Mouse (Mus musculus) layer of hippocampus, postnatal 36 days (tissue): ENCODE data around the gene Kctd13. TPM values are rescaled to one million over a fixed set of nuclear protein-coding genes. Genes with fewer than 3 reads are reported as not detected.

Experiments used
- DNase-seq, 2 experiments: peaks; one replicate each; pipeline ENCODE4 v3.0.0; 2022
- total RNA-seq, 2 experiments: library from RNA; stranded (reverse); gene quantifications; 2 replicates each; pipeline ENCODE4 v1.2.3; 2021

Gene Kctd13
- total RNA-seq, 2 experiments from 2014 or later: 161 to 171 TPM

DNA sequence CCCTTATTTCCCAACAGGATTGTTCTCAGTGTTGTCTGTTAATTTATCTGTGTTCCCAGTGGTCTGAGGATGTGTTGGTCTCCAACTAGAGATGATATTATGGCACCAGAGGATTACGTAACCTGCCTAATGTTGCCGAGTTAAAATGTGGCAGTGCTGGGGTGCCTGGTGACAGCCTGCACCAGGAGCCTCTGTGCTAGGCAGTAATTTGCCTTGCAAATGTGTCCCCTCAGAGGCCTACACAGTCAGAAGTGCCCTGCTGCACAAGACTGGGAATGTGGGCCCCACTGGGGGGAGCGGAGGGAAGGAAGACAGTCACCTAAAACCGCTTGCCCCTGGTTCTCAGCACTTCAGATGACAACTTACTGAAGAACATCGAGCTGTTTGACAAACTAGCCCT is 13.1 kb downstream of the Kctd13 start:
- DNase-seq: no peak

DNA sequence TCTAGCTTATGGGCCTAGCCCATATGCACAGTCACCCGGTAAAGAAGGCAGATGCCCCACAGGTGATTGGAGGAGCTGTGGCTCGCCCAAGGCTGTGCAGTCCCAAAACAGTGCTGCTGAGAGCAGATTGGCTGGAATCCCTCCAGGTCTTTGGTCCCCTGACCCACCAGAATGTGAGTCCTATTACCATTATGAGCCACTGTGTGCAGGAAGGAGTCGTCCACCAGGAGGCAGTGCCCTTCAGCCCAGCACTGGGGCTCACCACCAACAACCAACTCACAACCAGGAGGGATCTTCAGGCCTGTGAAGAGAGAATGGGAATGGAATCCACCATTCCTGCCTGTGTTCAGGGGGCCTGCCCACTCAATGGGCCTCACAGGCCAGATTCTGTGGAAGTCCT is 17.9 kb downstream of the Kctd13 start:
- no peak for DNase-seq

DNA sequence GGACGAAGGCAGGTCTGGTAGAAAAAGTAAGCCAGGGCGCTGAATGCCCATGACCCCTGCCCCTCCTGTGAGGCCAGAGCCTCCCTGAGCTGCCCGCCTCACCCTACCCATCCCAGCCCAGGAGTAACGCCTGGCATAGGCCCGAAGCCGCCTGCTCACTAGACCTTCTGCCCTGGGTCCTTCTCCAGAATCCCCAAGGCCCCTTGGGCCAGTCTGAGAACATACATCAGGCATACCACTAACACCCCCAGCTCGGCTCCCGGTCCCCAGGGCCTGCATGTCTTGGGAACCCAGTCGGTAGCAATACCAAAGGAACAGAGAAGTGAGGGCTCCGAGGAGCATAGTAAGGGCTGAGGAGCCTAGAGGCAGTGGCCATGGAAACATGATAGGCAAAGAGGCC is 19.9 kb downstream of the Kctd13 start:
- no peak for DNase-seq

DNA sequence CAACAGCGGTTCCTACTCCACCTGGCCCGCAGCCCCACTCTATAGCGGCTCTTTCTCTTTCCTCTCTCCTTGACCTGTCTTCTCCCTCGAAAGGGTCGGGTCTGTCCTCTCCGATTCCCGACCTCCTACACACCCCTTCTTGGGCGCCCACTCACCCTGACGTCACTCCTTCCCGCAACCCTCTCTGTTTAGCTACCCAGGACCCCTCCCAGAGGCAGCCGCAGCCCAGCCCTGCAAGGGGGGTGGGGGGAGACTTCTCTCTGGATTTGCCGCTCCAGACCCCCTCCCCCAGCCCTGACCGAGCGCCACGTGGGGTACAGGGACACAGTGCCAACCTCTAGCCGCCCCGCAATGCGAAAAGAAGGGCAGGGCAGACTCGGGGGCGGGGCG is 20.7 kb downstream of the Kctd13 start, which contains the start of gene Asphd1:
Asphd1 (minus strand) TSS at position 180 of the 390 bp plus-strand sequence.
- DNase-seq: peak; percentile 65 to 72

DNA sequence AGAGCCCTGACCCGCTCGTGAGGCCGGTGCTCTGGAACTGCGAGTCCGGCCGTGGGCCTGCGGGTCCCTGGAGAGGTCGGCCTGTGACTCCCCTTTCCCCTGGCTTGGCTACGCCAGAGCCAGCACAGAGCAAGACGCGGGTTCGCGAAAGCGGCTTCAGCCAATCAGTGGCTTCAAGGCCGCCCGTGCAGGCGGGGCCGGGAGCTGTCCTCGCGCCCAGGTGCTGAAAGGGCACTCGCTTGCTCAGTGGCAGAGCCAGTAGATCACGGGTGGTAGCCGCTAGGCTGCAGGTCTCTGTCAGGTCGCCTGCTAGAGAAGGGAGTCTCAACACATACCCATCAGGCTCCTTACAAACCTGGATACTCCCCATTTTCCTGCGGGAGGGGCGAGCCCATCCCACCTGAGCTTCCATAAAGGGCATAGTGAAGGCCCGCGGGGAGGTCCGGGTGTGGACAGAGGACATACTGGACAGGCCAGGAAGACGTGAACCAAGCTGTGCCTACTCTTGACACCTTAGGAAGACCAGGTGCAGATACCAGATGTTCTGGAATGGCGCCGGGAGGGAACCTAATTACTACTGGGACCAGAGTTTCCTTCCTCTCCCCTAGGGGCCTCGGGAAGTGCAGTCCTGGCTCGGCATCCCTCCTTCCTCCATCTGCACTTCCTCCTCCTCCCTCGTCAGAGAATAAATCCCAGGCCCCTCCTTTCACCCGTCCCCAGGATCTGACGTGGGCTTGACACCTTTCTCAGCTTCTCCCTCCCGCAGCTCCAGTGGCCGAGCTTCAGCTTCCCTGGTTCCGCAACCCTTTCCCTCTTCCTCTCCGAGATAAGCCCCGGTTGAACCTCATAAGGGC is 21.3 kb downstream of the Kctd13 start, which contains the start of gene Sez6l2:
Sez6l2 (plus strand) TSS at position 771 of the 854 bp plus-strand sequence.
- peak; percentile 79 to 82 for DNase-seq

DNA sequence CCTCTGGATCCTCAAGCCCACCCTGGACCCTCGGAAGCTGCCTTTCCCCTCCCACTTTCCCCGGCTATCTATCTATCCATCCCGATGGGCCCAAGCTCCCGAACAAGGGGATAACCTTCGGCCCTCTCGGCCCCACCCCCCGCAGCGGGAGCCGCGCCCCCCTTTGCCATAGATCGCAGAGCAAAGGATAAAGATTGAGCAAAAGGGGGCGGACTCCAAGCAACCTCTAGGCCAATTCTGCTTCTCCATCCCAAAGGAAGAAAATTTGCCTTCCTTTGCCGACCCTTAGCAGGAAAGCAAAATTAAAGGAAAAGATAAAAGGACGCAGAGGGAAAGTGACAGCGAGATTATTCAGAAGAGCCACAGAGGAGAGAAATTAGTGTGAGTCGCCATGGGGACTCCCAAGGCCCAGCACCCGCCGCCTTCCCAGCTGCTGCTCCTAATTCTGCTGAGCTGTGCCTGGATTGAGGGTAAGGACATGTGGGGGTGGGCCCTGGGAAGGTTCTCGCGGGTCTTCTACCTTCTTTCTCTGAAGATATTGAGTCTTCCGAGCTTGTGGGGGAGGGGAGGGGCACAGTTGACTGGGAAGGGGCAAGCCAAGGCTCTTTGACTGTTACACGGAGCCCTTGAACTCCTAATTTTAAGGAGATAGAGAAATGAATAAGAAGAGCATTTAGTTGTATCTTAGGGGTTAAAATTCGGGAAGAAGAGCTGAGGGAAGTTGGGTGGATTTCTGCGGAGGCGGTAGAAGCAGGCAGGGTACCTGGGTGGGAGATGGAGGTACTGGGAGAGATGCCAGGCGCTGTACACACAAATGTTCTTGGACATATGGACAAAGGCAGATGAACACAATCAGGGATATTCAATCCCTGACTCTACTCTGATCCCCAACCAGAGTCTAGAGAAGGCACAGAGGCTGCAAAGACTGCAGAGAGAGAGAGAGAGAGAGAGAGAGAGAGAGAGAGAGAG is 22.3 kb downstream of the Kctd13 start:
- DNase-seq: peak in 1 of 2 experiments; percentile 60

DNA sequence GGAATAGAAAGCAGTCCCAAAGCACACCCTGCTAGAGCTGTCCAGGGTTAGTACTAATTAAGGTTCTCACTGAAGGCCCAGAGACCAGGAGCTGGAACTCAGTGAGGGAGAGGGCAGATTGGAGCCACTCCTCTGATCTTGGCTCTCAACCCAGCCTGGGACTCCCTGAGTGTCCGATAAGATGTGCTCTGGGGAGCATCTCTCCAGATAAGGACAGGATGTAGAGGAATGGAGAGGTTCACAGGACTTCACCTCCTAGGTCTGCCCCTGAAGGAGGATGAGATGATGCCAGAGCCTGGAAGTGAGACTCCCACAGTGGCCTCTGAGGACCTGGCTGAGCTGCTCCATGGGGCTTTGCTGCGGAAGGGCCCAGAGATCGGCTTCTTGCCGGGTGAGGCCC is 23.1 kb downstream of the Kctd13 start:
- no peak for DNase-seq

DNA sequence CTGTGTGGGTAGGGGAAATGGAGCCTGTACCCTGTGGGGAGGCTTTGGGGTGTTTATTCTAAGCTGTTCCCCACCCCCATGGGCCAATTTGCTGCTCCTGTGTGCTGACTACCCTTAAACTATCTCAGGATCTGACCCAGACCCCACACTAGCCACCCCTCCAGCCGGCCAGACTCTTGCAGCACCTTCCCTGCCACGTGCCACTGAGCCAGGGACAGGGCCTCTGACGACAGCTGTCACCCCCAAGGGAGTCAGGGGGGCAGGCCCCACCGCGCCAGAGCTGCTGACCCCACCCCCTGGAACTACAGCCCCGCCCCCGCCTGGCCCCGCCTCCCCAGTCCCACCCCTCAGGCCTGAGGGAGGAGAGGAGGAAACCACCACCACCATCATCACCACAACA is 24.0 kb downstream of the Kctd13 start:
- no peak for DNase-seq

DNA sequence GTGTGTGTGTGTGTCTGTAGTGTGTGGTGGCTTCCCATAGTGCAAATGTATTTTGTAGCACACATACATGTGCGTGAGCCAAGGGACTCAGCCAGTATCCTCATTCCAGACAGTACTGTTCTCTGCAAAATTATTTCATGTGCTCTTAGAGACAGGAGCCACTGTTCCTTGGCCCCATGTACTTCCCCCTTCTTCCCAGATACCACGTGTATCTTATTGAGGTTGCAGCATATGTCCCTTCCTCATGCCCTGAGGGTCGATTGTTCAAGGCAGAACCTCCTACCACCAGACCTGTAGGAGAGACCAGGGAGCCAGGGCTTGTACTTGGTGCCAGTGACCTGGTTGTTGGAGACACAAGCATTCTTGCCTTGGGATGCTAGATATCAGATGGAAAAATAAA is 26.4 kb downstream of the Kctd13 start:
- DNase-seq: no peak

DNA sequence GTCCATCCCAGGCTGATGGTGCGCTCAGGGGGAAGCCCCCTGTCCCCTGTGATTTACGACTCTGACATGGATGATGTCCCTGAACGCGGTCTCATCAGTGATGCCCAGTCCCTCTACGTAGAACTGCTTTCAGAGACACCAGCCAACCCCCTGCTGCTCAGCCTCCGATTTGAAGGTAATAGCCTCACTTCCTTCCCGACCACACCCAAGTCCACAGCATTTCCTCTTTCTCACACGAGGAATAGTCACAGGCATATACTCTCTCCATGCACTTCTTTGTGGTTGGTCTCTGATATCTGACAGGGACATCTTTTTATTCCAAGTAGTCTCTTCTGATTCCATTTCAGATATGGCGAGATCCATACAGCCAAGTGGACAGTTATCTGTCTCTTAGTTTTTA is 31.1 kb downstream of the Kctd13 start:
- no peak for DNase-seq

DNA sequence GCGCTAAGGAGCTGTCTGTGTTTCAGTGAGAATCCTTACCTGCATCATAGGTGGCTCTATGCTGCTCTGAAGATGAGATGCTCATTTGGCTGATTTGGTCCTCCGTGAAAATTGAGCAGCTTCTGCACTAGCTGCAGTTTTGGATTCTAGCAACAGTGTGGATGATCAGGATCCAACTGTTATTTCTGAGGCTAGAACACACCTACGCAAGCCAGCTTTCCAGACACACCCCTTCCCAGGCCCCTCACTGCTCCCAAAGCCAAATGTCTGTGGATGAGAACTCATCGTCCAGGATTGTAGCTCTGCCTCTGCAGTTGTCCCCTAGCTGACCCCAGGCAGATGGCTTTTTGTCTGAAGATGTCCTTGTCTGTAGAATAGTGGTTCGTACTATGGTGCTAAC is 32.4 kb downstream of the Kctd13 start:
- peak; percentile 51 to 56 for DNase-seq

DNA sequence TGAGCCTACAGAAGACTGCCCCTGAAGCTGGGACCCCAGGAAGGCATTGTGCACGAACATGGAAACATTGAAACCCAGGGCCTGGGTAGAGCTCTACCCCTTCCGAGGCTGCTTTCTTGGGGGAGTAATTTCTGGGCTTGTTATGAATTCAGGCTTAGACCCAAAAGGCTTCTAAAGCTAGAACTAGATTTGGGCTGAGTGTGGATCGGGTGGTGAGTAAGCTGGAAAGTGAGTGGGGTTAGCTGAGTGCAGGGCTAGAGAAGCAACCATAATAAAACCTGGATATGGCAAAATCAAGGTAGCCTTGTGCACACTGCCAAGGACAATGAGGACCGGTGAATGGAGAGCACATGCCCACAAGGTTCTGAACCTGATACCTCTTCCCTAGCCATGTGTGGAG is 33.3 kb downstream of the Kctd13 start:
- no peak for DNase-seq

DNA sequence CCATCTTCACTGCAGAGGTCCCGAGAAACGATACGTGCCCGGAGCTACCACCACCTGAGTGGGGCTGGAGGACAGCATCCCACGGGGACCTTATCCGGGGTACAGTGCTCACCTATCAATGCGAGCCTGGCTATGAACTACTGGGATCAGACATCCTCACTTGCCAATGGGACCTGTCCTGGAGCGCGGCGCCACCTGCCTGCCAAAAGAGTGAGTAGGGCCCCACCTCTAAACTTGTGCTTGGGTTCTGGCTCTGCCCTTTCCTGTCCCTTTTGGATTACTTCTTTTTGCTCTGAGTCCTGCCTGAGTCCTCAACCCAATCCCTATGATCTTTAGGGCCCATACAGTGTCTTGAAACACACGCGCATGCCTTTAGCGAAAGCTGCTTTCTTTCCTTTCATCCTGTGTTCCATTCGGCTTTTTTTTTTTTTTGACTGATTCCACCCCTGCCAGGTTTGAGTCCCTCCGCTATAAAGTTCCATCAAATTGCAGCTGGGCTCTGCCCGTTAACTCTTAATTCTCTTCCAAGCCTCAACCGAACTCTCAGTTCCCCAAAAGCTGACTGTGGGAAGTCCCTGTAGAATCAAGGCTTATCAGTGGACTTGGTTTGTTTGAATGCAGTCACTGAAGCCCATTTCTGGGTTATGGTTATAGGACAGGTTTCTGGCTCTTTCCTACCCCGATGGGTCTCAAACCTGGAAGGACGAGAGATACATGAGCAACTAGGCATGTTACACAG is 35.0 kb downstream of the Kctd13 start:
- DNase-seq: no peak

DNA sequence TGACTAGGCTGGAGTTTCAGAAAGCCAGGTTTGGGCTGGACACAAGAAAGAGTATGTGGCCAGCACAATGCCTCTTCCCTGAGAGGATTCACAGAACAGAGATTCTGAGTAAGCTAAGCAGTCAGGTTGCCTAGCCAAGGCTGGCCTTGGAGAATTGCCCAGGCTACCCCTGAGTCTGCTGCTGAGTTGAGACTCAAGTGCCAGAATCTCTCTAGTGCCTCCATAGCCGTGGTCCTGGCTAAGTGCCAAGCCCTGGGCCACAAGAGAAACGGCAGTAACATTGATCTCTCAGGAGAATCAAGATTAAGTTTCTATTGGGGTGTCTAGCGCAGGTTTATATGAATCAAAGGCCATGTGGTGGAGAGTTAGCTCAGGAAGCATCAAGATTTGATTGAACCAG is 36.9 kb downstream of the Kctd13 start:
- DNase-seq: no peak

DNA sequence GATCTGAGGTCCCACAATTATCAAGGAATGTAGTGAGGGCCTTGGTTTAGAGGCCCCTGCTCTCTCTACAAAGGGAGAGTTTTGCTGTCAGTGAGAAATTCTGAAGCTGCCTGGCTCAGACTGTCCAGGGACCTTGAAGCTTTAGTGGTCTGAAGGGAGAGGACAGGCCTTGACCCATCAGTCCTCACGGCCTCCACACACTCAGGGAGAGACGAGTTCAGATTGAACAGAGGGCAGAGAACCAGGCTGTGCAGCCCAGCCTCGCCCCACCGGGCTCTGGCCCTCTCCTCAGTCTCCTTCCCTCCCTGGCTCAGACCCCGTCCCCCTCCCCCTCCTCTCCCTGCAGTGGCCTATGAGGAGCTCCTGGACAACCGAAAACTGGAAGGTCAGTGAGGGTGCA is 38.7 kb downstream of the Kctd13 start:
- no peak for DNase-seq

DNA sequence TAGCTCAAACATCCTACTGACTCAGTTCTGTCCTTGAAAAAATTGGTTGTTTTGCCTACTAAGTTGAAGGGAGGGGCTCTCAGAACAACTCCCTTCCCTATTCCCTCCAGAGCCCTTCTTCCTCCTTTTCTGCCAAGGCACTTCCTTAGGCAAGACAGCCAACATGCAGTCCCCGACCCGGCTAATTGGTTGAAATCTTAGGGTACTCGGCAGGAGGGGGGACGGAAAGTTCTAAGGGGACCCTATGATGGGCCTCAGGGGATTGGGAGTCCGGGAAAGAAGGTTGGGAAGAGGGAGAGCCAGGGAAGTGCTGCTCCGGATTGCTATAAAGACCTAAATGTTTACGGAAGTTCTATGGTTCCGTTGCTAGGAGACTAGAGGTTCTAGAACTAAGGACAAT is 46.8 kb downstream of the Kctd13 start:
- no peak for DNase-seq

DNA sequence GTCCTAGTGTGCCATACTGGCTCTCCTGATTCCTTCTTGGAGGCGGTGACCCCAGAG is 47.0 kb downstream of the Kctd13 start, which contains the start of gene Cdipt:
Cdipt (plus strand) TSS at position 22 of the 57 bp plus-strand sequence.
- no peak for DNase-seq

DNA sequence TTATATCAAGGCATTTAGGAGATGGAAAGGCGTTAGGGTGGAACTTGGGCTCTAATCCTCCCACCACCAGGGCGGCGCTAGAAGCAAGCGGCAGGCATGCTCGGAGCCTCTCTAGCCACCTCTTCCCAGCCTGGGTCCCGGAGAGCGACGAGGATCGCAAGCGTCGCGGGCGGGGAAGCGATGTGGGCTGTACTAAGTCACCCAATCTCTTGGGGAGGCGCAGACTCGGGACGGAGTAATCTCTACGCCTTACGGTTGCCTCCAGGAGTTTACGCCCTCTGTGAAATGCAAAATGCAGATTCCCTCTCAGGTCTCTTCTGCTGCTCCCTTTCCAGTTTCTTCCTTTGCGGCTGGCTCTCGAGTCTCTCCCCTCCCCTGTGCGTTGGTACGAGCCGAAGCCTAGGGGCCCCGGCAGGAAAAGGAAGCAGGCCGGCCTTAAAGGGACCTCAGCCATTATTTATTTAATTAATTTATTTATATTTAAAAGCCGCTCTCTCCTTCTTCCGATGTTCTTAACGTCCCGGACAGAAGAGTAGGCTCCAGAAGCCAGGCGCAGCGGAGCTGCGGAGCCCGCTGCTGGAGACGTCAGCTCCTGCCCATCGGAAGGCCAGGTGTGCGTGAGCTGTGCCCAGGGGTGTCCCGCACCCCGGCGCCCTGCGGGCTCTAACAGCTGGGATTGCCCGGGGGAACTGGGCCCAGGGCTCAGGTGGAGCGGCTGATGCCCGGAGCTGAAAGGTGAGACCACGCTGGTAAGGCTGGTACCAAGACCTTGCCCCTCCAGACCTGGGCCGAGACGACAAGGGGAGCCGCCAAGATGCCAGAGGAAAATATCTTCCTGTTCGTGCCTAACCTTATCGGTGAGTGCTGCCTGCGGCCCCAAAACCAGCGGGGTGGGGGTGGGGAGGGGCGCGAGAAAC is 47.5 kb downstream of the Kctd13 start, which contains the start of gene Cdiptos:
Cdiptos (minus strand) TSS at position 149 of the 917 bp plus-strand sequence.
- peak; percentile 94 to 95 for DNase-seq

DNA sequence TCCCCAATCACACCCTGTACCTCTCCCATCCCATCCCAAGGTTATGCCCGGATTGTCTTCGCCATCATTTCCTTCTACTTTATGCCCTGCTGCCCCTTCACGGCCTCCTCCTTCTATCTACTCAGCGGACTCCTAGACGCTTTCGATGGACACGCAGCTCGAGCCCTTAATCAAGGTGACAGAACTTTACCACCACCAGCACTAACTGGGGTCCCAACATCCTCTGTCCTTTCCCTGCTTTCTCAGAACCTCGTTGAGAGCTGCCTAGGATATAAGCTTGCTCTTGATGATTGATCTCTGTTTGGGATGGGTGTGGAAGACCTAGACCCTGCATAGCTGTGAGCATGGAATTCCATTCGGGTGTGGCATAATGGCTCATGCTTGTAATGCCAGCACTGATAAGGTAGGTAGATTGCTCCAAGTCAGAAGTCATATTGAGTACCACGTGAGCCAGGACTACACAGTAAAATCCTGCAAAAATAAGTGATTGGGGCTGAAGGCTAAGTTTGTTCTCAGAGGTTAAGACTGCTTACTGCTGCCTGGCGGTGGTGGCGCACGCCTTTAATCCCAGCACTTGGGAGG is 48.3 kb downstream of the Kctd13 start:
- DNase-seq: no peak

DNA sequence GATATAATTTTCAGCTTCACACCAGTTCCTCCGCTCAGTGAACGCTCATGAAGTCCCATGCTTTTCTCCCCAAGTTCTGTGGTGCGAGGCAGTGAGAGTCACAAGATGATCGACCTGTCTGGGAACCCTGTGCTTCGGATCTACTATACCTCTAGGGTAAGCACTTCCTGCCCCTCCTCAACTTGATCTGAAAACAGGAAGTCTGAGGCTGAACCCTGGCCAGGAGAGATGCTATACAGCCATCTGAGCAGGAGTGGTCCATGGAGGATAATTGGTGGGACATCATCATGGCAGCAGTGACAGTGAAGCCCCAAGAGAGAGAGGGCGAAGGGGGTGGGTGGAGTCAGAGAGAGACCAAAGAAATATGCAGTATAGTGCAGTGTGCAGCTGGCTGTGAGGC is 50.2 kb downstream of the Kctd13 start:
- DNase-seq: no peak

DNA sequence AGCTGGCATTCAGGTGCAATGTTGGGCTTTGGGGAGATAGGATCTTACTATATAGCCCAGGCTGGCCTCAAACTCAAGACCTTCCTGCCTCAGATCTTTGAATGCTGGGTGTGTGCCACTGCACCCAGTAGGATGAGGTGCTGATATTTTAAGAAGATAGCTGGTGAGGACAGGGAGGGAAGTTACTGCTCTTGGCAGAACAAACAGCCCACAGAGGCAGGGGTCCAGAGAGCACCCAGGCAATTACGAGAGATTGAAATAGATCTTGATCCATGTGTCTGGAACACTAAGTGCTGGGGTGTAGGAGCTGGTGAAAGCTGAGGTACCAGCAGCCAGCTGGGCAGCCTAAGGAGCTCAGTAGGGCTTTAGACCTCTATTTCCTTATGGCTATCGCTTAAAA is 52.9 kb downstream of the Kctd13 start:
- no peak for DNase-seq

DNA sequence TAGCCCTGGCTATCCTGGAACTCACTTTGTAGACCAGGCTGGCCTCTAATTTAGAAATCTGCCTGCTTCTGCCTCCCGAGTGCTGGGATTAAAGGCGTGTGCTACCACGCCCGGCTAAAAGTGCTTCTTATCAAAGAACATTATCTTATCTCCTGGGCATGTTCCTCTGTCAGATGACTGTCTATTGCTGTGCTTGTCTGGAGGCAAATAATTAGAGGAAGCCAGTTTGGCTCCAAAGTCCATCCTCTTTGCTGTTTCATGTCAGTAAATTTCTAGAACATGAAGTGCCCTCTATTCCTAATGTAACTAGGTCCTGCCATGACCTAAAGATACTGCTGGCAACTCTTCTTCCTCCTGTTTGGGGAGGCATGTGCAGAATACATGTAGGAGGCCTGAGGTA is 53.4 kb downstream of the Kctd13 start:
- no peak for DNase-seq
